In genomic region chr6:56362128-56362545, GRCm38 (mm10) we compare ENCODE assay signal across 9 mouse cellular contexts.
DNase-seq lines count a peak whose midpoint lies in the region; ATAC-seq lines count a peak whose summit lies in the region.
"Had no signal": no experiment of that assay in that cellular context is flagged by ENCODE, and none has a peak within 500 bp of the region (broad histone marks: within the 10 kb centered on the region; RNA-seq: fewer than 3 reads in every experiment).

No protein-coding gene starts in this region.

- peak; percentile 32 for DNase-seq in right cerebral cortex, postnatal 4 days
- DNase-seq in right cerebral cortex, postnatal 36 days (ENCODE audit: low spot score in 2 of 2) = no peak
- peak; percentile 42 to 61 for DNase-seq in heart, adult 9 months (ENCODE audit: low spot score in 2 of 2)
- DNase-seq in kidney, postnatal 14 days = peak; percentile 5
- no peak for DNase-seq in spleen, adult 18-20 months
- no peak for DNase-seq in frontal cortex, postnatal 36 days (ENCODE audit: low spot score in 2 of 2)

- H3K9me3 ChIP-seq in neural tube, embryonic 12.5 days = no peaks in the 10 kb centered on the region

- peak; percentile 52; the same call in 1 of the 2 replicates for ATAC-seq in common myeloid progenitor, adult 5-6 weeks (replicated peaks; ENCODE audit: low read depth, poor library complexity, severe bottlenecking)
- peak; percentile 96 for ATAC-seq in neural tube, embryonic 12.5 days (ENCODE audit: low FRiP score, low read depth)

- H3K4me3 ChIP-seq in neural tube, embryonic 12.5 days = peak overlapping the region; percentile 45
- H3K4me3 ChIP-seq: megakaryocyte, embryonic 14.5 days had no signal

- peaks cover 13% of the 10 kb centered on the region for H3K4me1 ChIP-seq in neural tube, embryonic 12.5 days

- peak overlapping the region; percentile 93 for H3K4me2 ChIP-seq in neural tube, embryonic 12.5 days (replicated peaks)

- H3K27ac ChIP-seq in neural tube, embryonic 12.5 days = no peak overlapping the region

- H3K27me3 ChIP-seq in neural tube, embryonic 12.5 days (replicated peaks) = no peaks in the 10 kb centered on the region

- peak overlapping the region; percentile 58 for H3K9ac ChIP-seq in neural tube, embryonic 12.5 days

- WGBS in neural tube, embryonic 12.5 days = 1% methylated on average over 10 of the region's 10 CpGs

- H3K36me3 ChIP-seq in neural tube, embryonic 12.5 days = no peaks in the 10 kb centered on the region

Comparison
In these comparisons a context has a peak if more than half of its experiments do, and no peak if none do; other contexts are left out.
1. DNase-seq: peak in right cerebral cortex, postnatal 4 days (single experiment), heart, adult 9 months (2 of 2) and kidney, postnatal 14 days (single experiment); none in right cerebral cortex, postnatal 36 days (0 of 2), spleen, adult 18-20 months (0 of 2) and frontal cortex, postnatal 36 days (0 of 2).